Mouse (Mus musculus) heart, adult 11 months (tissue): ENCODE data around the gene Rd3.

Experiments used
- DNase-seq: peaks from one replicate; pipeline ENCODE4 v3.0.0; 2022

Rd3 gene

DNA sequence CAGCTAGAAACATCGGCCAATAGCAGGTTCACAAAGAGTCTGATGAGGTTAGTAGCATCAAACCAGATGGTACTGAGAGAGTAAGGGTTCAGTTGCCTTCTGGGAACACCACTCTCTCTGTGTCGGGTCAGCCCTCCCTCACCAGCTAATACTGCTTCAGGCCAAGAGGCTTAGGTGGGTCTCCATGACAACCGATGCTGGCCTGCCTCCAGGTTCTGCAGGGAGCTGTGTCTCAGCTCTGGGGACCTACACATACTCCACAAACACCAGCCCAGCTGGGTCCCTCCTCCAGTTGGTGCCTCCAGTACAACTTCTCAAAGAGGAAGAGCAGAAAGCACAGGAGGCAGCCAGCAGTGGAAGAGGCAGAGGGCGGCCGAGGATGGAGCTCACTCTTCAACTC, at the start of gene Rd3:
Gene Rd3, plus strand, starts transcription at position 184 of the 400 bp plus-strand sequence.
- no peak for DNase-seq

DNA sequence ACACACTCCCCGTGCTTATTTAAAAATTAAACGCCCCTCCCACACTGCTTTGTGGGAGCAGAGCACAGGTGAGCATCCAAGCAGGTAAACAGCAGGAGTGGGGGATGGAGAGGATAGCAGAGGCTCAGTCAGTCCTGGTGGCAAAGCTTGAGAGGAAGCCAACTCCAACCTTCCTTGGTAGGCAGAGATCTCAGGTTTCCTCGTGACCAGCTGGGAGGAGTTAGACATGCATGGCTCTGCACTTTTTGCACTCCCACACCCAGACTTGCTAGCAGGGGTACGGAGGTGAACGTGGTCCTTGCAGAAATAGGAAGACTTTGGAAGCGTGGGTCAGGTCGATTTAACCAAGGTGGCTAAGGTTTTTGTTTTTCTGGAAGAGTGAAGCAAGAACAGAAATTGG, 48.8 kb upstream of the Rd3 start:
- DNase-seq: peak; percentile 78

DNA sequence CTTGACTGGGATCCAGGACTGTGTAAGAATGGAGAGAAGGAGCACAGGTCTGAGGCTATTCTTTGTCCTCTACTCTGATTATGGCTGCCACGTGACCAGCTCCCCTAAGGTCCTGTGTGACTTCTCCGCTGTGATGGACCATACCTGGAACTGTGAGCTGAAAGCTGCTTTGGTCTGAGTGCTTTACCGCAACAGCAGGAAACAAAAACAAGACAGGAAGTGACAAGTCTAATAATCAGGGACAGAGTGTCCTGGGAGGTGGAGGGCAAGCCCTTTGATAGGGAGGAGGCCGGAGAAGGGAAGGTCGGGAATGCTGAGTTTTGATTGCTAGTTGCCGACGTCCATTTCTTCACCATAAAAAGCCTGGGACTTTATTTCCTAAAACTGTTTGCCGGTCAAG, 48.1 kb upstream of the Rd3 start:
- peak; percentile 92 for DNase-seq

DNA sequence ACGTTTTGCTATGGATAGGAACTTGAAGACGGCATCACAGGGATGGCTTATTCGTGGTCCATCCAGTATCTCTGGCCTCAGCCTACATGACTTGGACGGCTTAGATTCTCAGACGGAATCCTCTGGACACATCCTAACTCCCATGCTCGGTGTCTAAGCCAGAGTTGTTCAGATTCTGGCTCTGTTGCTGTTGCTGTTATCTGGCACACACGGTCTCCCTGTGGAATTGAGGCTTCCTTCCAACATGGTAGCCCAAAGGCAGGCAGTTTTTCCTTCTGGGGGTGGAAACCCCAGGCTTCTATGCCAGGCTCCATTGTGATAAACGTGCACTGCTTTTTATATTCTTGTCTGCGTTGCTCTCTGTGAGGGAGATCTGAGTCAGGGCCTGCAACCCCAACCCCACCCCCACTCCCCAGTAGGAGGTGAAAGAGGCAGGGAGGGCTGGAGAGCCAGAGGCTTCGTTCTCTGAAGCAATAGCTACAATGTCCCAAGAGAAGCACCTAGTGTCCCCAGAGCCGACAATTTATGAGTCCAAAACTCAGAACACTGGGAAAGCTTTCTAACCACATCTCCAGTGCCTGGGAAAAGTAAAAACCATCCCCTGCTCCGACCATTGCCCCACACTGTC, 47.2 kb upstream of the Rd3 start:
- DNase-seq: peak; percentile 93

DNA sequence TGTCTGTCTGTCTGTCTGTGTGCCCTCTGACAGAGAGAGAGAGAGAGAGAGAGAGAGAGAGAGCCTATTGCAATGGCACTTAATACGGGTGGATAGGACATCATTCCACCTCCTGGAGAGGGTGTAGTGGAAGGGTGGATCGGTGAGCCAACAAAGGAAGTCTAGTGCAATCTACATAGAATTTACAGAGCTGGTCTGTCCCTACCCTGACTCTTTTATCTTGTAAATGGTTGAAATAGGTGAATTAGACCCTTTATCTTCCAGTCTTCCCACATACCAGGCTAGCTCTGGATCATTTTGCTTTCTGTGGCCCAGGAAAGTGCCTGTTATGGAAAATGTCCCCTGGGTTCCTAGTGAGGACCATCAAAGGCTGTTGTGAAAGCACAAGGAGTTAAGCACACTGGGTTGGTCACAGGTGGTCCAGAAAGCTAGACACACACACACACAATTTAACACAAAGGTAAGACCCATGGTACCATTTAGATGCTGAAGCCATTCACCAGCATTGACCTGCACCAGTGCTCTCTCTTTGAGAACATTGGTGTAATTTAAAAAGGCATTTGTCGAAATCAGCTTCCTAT, 46.6 kb upstream of the Rd3 start:
- peak; percentile 79 for DNase-seq

DNA sequence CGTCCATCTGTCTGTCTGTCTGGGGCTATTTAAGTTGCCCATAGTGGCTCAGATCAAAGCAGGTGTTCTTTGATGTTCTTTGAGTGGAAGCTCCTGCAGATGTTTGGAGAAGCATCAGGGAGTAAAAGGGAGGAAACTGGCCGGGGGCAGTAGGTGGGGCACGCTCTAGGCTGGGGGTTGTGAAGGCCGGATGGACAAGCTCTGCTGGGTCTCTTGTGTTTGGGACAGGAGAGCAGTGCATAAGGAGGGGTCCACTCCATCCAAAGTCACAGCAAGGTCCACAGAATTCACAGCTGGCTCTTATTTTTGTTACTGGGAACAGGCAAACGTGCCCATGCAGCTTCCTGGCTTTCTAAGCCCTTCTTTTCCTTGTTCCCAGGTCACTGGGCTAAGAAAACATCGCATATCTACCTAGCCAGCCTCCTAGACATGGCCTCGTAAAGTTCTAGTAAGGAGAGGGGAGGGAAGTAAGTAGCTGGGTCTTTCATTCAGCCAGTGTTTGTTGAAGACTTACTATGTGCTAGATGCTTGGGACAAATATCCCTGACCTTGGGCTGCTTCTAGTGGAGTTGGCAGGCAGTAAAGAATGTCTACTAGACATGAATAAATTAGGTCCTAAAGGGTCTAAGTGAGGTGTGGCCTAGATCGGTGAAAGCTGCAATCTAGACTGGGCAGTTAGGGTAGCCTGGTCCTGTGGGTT, 44.7 kb upstream of the Rd3 start:
- peak; percentile 77 for DNase-seq

DNA sequence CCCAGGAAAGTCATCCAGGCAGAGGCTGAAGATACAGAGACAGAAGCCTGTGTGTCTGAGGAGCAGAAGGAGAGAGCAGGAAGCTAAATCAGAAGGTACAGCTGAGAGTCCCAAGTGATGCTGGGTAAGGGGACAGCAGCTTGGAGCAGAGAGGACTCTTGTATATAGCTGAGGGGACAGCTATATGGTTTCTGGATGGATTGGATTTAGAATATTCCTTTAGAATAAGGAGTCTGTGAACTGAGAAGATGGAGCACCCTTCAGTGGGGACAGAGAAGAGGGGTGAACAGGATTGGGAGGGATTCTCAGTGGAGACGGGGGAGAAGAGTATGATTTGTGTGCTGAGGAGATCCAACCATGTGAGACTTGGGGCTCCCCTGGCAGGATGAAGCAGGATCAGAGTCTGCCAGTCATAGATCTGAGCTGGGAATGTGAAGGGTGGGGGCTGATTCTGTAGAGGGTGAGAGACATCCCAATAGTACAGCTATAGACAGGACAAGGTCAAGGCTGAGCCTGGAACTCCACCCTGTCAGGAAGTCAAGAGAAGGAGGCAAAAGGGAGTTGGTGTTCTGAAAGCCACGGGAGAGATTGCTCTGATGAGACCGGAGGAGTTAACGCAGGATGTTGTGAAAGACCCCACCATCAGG, 44.1 kb upstream of the Rd3 start:
- DNase-seq: peak; percentile 78

DNA sequence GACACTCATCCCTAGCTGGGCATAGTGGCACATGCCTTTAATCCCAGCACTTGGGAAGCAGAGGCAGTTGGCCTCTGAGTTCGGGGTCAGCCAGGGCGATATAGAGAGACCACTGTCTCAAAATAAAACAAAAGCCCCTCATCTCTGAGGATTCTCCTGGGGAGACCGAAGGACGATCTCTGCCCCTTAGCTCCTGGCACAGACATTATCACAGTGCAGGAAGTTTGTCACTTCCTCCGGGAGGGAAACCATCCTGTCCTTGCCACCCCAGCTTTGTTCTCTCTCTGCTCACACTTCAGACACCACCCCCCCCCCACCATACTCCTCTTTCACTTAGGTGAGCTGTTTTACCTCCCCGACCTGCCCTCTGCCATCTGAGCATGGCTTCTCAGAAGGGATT, 33.5 kb upstream of the Rd3 start:
- DNase-seq: peak; percentile 87

DNA sequence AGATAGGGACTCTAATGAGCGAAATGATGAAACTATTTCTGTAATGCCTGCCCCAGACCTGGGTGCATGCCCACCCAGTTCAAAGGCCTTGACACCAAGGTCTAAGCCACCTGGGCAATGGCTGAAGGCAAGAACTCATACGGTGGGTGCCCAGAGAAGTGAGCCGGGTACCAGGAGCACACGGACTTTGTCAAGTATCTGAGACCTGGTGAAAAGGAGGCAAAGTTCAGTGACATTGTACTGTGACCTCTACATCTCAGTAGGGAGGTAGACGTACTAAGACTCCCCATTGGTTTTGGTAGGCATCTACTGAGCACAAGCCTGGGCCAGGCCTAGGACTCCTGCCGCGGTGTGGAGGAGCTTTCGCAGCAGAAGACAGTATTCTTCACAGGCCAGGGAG, 31.8 kb upstream of the Rd3 start:
- DNase-seq: peak; percentile 81

DNA sequence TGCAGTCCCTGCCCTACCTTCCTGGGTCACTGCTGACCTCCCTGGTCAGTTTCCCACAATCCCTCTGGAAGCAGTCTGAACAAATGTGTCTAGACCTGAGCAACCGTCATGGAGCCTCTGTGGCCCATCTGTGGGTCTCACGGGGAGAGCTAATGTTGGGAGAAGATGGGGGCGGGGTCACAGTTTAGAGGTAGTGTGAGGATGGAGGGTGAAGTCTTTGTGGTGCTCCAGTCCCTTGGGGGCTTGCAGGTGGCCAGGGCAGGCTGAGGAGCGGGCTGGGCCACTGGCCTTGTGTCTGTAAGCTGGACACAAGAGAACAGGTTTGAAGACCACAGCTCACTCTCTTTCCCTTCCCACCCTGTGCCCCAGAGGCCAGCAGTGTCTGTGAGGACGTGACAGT, 31.4 kb upstream of the Rd3 start:
- peak; percentile 90 for DNase-seq

DNA sequence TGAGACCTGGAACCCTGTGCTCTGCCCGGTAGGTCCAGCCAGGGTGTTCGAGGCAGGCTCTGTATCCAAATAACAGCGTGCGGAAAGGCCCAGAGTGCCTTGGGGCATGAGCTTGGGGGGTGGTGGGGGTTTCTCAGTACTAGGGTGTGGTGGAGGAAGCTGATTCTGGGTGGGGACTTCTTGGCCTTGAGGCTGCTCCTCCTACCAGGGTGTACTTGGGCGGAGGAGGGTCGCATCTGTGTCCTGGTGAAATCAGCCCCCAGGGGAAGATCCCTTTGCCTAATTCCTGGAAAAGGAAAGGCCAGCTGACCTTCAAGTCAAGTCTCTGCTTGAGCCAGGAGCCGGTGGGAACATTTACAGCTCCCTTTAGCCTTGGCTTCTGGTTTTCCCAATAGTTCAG, 30.9 kb upstream of the Rd3 start:
- peak; percentile 97 for DNase-seq

DNA sequence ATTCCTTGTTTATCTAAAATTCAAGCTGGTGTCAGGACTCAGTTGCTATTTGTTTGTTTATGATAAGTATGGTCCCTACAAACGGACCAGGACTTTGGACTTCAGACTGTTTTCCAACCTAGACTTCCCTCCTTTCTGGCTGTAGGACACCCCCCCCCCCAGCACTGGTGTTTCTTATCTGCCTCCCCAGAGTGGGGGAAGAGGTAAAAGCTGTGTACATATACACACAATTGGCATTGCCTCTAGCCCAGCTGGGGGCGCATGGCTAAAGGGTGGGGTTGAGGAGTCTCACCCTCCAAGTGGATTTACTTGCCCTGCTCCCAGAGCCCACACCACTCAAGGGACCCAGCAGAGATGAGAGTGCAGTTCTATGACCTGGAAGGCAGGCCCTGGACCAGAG, 30.3 kb upstream of the Rd3 start:
- DNase-seq: peak; percentile 89

DNA sequence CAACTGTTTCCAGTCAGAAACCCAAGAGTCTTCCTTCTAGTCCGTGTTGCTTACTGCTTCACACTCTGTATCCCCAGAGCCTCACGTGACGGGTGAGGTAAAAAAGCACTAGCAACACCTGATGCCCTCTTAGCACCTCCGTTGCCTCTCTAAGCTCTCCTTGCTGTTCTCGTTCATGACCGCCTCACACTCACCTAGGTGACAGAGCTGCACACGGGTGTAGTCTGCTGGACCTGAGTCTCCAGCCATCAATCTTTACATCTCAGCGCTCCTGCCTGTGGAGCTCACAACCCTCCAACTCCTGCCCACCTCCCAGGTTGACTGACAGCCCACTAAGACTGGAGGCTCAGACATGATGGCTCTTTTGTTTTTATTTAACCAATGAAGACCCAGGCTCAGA, 29.4 kb upstream of the Rd3 start:
- DNase-seq: peak; percentile 88

DNA sequence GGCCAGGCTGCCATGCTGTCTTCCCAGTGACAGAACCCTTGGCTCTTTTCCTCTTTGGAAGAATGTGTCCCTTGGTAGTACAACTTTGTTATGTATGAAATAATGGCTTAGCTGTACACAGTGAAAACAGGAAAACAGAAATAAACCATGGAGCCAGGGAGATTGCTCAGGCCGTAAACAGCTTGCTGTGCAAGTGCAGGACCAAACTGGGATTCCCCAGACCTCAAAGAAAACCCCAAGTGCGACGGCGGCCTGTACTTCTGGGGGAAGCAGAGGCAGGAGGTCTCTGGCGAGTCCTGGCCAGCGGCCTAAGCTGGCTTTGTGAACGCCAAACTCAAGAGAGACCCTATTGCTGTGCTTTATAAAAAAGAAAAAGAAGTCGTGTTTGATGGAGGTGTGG, 28.6 kb upstream of the Rd3 start:
- DNase-seq: no peak

DNA sequence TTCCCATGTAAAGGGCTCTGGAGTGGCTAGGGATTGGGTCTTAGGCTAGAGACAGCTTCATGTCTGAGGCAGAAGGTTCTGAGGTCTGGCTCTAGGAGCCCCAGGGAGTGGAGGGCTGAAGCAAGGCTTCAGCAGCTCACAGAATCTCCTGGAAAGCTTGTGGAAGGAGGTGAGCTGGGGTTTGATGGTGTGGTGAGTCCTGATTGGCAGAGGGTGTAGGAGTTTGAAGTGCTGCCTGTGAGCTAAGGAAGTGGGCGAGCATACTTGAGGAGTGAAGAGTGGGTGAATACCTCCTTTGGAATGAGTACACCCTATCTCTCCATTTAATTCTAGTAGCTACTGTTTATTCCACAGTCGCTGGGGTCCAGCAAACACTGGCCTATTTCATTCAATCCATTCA, 26.6 kb upstream of the Rd3 start:
- DNase-seq: peak; percentile 78

DNA sequence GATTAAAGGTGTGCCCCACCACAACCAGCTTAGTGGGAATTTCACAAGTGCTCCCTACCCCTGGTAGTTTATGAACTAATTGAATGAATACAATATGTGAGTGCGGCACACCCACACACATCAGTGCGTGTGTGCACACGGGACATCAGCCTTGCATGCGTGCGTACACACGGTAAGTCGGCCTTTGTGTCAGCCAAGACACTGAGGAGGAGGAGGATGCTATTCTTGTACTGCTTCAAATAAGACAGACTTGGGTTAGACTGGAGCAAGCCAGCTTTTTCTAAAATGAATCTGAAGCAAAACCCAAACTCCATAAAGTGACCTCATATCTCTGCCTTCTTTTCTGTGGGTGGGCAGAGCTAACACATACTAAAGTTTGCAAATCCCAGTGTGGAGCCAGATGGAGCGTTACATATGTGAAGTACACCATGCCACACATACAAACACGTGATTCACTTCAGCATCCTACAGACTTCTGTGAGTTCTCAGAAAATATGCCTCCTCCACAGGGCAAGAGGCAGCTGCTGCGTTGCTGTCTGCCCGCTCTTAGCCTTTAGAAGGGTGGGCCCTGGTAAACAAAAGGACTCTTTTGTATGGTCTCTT, 24.3 kb upstream of the Rd3 start:
- DNase-seq: peak; percentile 80

DNA sequence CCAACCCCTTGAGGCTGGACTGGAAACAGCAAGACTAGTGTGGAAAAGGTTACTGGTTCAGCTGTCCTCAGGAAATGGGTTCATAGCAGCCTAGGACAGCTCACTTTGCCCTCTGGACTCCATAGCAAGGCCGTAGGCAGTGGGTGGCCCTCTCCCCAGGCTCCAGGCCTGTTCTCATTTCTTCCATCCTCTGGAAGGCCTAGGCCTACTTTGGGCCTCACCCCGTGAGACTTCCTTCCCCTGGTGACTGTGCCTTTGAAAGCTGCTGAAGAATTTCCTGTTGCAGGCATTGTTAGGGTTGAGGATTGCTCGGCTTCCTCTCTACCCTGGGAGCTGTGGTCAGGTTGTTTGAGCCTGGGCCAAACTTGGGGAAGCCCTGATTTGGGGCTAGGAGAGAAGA, 22.1 kb upstream of the Rd3 start:
- peak; percentile 99 for DNase-seq

DNA sequence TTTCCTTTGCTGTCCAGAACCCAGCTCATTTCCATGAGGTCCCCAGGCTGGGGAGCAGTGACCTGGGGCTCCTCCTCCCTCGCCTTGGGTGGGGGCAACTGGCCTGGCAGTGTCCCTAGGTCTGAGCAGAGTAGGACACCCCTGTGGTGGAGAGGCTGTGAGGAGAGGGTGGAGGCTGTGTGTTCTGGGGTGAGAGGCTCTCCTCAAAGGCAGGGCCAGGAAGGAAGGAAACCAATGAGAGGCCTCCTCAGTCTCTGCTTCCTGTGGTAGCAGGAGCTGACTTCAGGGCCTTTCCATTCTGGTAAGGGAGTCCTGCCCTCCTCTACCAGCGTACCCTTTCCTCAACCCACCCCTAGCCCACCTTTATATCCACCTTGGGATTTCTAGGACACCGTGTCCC, 20.9 kb upstream of the Rd3 start:
- peak; percentile 98 for DNase-seq

DNA sequence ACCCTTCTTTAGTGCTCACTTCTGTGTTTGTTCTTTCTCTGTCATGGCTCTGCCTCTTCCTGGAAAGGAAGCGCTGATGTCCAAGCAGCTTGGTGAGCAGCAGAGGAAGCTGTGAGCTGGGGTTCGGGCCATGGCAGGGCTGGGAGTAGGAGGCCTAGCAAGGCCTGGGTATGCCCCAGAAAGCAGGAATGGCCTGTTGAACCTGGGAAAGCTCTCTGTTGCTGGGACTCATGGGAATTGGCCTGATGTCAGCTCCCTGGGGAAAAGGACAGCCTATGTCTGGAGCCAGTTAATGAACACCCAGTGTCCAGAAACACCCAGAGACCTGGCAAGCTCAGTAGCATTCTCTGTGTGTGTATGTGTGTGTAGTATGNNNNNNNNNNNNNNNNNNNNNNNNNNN, 20.3 kb upstream of the Rd3 start:
- DNase-seq: peak; percentile 97

DNA sequence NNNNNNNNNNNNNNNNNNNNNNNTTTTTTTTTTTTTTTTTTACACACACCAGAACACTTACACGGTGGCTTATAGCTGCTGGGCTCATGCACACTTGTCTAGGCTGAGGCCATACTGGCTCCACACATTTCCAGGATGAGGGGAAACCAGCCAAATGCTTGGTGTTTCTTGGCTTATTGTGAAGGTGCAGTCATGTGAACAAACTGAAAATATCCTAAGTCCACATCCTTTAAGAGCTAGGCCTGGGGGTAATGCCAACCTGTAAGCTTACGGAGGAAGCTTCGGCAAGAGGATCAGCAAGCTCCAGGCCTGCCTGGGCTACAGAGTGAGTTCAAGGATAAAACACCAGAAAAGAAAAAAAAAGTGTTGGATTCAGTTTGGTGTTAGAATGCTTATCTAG, 19.8 kb upstream of the Rd3 start:
- peak; percentile 94 for DNase-seq

DNA sequence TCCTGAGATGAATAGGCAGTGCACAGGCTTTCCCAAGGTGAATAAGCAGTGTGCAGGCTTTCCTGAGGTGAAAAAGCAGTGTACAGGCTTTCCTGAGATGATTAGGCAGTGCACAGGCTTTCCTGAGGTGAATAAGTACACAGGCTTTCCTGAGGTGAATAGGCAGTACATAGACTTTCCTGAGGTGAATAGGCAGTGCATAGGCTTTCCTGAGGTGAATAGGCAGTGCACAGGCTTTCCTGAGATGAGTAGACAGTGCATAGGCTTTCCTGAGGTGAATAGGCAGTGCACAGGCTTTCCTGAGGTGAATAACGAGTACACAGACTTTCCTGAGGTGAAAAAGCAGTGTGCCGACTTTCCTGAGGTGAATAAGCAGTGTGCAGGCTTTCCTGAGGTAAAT, 16.2 kb upstream of the Rd3 start:
- peak; percentile 46 for DNase-seq

DNA sequence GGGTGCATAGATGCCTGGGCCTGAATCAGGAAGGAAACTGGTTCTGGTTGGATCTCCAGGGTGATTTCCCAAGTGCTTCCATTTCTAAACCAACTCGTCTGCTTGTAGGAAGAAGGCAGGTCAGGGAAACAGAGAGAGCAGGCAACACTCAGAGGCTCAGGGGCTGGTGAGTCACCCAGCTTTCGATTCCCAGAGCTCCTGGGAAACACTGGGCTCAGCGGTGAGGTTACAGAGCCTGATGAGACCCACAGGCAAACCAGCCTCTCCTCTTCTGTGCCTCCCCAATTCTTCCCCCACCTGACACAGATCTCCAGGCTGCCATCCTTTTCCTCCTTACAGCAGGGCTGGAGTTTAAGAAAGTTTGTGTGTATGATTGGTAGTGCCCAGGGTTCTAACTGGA, 13.8 kb upstream of the Rd3 start:
- DNase-seq: peak; percentile 82

DNA sequence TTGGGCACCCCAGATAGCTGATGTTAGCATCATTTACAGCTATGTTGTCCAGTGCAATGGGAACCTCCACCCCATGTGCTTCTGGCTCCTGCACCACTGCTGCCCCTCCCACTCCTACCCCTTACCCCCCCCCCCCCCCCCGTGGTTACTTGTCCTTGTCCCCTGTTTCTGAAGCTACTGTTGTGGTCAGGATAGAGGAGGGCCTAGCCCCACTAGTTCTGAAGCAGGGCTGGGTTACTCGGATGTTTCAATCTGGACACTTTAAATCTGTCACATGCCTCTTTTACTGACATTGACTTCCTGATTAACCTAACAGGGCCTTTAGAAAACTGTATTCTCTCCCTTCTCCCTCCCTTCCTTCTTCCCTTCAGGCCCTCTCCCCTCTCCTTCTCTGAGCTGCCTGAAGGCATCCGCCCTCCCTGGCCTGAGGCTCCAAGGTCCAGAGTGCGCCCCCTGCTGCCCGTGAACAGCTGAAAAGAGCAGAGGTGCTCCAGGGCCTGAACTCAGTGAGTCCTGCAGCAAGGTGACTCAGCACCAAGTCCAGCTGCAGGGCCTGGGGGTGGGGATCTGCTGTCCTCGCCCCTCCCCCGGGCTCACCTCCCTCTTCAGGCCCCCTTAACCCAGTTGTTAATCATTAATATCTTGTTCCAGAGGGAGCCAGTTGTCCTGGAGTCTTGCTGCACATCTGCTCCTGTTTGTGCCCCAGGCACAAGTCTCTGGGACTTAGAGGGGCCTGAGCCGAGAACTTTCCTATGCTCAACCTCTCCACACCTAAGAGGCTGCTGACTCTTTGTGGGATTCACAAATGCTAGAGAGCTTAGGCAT, 13.0 kb upstream of the Rd3 start:
- DNase-seq: peak; percentile 97
